Mouse (Mus musculus): ENCODE data around the gene Fmnl2. TPM values are rescaled to one million over a fixed set of nuclear protein-coding genes. Genes with fewer than 3 reads are reported as not detected.
A peak's percentile ranks its signal among the peaks of the same experiment; 100 is the strongest.

The Fmnl2 gene
- polyA plus RNA-seq, 1 experiment: 4.3 TPM

DNA sequence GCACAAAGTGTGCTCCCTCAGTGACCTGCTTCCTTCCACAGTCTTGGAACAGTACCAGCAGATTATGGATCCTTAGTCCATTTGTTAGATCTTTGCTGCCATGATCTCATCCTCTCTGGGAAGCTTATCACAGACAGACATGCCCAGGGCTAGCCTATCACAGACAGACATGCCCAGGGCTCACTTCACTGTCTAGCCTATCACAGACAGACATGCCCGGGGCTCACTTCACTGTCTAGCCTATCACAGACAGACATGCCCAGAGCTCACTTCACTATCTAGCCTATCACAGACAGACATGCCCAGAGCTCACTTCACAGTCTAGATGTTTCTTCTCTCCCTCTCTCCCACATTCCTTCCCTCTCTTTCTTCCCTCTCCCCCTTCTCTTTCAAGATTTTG, 171.2 kb downstream of the Fmnl2 start:
- WGBS: 92% methylated on average over 1 of the region's 1 CpGs
- no peak overlapping the region for H3K4me3 ChIP-seq (ENCODE audit: insufficient read depth, low read depth, low read length)
- no peaks in the 10 kb centered on the region; the same call in 1 of the 2 replicates for H3K4me1 ChIP-seq (ENCODE audit: control insufficient read depth, insufficient read depth, low read length)
- no peak for DNase-seq
- no peaks in the 10 kb centered on the region for H3K27me3 ChIP-seq (replicated peaks; ENCODE audit: control insufficient read depth, insufficient read depth, low read length)
- H3K27ac ChIP-seq (ENCODE audit: insufficient read depth, low read depth, low read length): no peak overlapping the region
- no peaks in the 10 kb centered on the region for H3K36me3 ChIP-seq (ENCODE audit: control insufficient read depth, insufficient read depth, low read length)
- TF ChIP-seq CTCF (conservative IDR thresholded peaks at IDR 0.05; ENCODE audit: insufficient read depth, insufficient read length, low read depth, low read length): no peak
- no peak for TF ChIP-seq POLR2A (IDR thresholded peaks at IDR 0.05; ENCODE audit: low read depth, low read length)

DNA sequence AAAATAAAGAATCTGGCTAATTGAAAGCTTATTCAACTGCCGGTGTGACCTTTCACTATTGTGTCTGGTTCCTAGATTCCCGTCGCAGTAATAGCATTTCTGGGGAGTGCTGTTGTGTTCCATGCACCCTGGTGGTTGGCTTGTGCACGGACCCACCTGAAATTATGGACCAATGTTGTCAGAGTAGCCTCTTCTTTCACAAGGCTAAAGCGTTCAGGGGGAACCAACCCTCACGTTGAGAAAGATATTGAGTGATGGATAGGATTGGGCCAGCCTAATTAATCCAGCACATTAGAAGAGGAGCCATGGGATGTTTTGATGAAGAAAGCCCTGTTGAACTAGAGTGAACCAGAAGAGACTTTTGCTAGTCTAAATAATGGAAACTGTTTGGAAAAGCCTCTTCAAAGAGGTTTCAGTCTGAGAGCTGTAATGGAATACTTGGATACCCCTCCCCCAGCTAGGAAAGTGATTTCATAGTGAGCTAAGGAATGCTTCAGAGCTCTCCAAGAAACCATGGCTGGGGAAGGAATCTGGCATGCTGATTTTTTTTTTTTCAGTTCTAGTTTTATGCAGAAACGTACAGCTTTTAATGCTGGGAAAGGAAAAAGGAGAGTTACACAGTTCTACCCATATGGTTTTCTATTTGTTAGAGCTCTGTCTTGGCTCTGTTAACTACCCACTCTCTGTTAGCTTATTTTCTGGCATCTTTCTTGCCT, 172.2 kb downstream of the Fmnl2 start:
- DNase-seq: peak; percentile 14
- Histone ChIP-seq H3K27ac (ENCODE audit: insufficient read depth, low read depth, low read length) (no peak overlapping the region), H3K4me1 (ENCODE audit: control insufficient read depth, insufficient read depth, low read length) (no peaks in the 10 kb centered on the region; the same call in 1 of the 2 replicates), H3K4me3 (ENCODE audit: insufficient read depth, low read depth, low read length) (no peak overlapping the region), H3K36me3 (ENCODE audit: control insufficient read depth, insufficient read depth, low read length) (no peaks in the 10 kb centered on the region), H3K27me3 (replicated peaks; ENCODE audit: control insufficient read depth, insufficient read depth, low read length) (no peaks in the 10 kb centered on the region)
- 44% methylated on average over 7 of the region's 7 CpGs for WGBS
- no peak for TF ChIP-seq CTCF (conservative IDR thresholded peaks at IDR 0.05; ENCODE audit: insufficient read depth, insufficient read length, low read depth, low read length)
- no peak for TF ChIP-seq POLR2A (IDR thresholded peaks at IDR 0.05; ENCODE audit: low read depth, low read length)

DNA sequence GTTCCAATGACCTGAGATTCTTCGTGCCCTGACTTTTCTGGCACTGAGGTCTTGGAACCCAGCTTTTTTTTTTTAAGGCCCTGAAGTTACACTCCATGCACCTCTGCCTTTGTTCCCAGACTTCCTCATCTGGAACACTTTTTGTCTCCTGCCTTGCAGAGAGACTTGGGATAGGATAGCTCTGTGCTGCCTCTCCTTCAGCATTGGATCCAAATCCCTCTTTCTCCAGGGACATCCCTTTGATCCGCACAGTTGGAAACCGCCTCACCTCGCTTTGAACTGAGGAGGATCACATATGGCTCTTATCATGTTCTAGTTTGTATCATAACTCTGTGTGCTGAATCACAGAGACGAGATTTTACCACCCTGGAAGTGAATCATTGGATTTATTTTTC, 172.8 kb downstream of the Fmnl2 start:
- H3K4me1 ChIP-seq (ENCODE audit: control insufficient read depth, insufficient read depth, low read length): no peaks in the 10 kb centered on the region; the same call in 1 of the 2 replicates
- no peak overlapping the region for H3K27ac ChIP-seq (ENCODE audit: insufficient read depth, low read depth, low read length)
- H3K36me3 ChIP-seq (ENCODE audit: control insufficient read depth, insufficient read depth, low read length): no peaks in the 10 kb centered on the region
- DNase-seq: no peak
- no peak overlapping the region for H3K4me3 ChIP-seq (ENCODE audit: insufficient read depth, low read depth, low read length)
- no peaks in the 10 kb centered on the region for H3K27me3 ChIP-seq (replicated peaks; ENCODE audit: control insufficient read depth, insufficient read depth, low read length)
- 71% methylated on average over 5 of the region's 5 CpGs for WGBS
- TF ChIP-seq POLR2A (IDR thresholded peaks at IDR 0.05; ENCODE audit: low read depth, low read length) (no peak), CTCF (conservative IDR thresholded peaks at IDR 0.05; ENCODE audit: insufficient read depth, insufficient read length, low read depth, low read length) (no peak)

DNA sequence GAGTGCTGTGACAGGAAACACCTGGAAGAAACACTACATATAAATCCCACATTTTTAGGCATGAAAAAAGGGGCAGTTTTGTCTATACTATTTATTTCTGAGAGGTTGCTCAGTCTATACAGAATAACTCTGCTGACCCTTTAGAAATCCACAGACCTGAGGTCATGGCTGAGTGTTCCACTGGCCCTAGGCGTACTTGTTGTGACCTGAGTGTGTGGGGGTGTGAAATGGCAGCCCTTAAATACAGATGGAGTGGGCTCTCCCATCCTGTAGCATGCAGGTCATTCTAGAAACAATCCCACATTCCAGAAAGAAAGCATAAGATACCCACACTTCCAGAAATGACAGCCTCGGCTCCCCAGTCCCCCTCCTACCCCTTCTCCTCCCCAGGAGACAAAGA, 180.6 kb downstream of the Fmnl2 start:
- Histone ChIP-seq H3K27me3 (replicated peaks; ENCODE audit: control insufficient read depth, insufficient read depth, low read length) (no peaks in the 10 kb centered on the region), H3K4me1 (ENCODE audit: control insufficient read depth, insufficient read depth, low read length) (no peaks in the 10 kb centered on the region), H3K4me3 (ENCODE audit: insufficient read depth, low read depth, low read length) (no peak overlapping the region), H3K27ac (ENCODE audit: insufficient read depth, low read depth, low read length) (no peak overlapping the region), H3K36me3 (ENCODE audit: control insufficient read depth, insufficient read depth, low read length) (no peaks in the 10 kb centered on the region)
- 70% methylated on average over 2 of the region's 2 CpGs for WGBS
- no peak for DNase-seq
- TF ChIP-seq CTCF (conservative IDR thresholded peaks at IDR 0.05; ENCODE audit: insufficient read depth, insufficient read length, low read depth, low read length): no peak
- TF ChIP-seq POLR2A (IDR thresholded peaks at IDR 0.05; ENCODE audit: low read depth, low read length): no peak

DNA sequence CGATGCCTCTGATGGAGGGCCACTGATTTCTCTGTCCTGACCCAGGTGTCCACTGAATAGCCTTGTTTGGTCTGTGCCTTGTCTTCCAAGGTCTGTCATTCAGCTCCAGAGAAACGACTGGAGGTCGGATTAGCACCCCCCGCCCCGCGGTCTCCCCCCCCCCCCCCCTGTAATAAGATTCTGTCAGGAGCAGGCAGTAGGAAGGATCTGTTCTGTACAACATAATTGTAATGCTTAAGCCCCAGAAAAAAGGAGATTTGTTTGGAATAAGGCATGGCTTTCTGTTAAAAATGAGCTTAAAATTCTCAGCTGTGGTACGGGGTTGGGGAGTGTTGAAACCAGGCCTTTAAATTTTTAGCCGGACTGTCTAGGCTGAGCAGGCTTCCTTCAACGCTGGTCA, 181.1 kb downstream of the Fmnl2 start:
- Histone ChIP-seq H3K36me3 (ENCODE audit: control insufficient read depth, insufficient read depth, low read length) (no peaks in the 10 kb centered on the region), H3K4me1 (ENCODE audit: control insufficient read depth, insufficient read depth, low read length) (no peaks in the 10 kb centered on the region), H3K27ac (ENCODE audit: insufficient read depth, low read depth, low read length) (no peak overlapping the region), H3K27me3 (replicated peaks; ENCODE audit: control insufficient read depth, insufficient read depth, low read length) (no peaks in the 10 kb centered on the region), H3K4me3 (ENCODE audit: insufficient read depth, low read depth, low read length) (no peak overlapping the region)
- TF ChIP-seq CTCF (conservative IDR thresholded peaks at IDR 0.05; ENCODE audit: insufficient read depth, insufficient read length, low read depth, low read length) (no peak), POLR2A (IDR thresholded peaks at IDR 0.05; ENCODE audit: low read depth, low read length) (no peak)
- DNase-seq: no peak
- 49% methylated on average over 9 of the region's 9 CpGs for WGBS

DNA sequence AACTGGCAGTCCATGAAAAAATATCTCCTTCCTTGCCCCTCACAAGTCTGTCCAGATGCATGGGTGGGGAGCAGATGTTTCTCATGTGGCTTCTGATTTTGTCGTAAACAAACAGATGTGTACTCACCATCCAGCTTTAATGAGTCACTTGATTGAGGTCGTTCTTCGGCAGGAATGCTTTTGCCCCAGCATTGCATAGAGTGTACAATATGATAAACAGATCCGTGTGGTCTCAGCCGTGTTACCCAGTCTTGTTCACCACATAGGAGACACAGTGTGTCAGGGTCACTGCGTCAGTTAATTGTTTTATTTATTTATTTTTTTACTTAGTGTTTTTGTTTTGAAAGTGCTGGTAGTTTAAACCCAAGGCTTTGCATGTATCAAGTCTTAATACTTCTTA, 189.4 kb downstream of the Fmnl2 start:
- Histone ChIP-seq H3K27me3 (replicated peaks; ENCODE audit: control insufficient read depth, insufficient read depth, low read length) (no peaks in the 10 kb centered on the region), H3K36me3 (ENCODE audit: control insufficient read depth, insufficient read depth, low read length) (no peaks in the 10 kb centered on the region), H3K4me1 (ENCODE audit: control insufficient read depth, insufficient read depth, low read length) (no peaks in the 10 kb centered on the region), H3K4me3 (ENCODE audit: insufficient read depth, low read depth, low read length) (no peak overlapping the region), H3K27ac (ENCODE audit: insufficient read depth, low read depth, low read length) (no peak overlapping the region)
- DNase-seq: no peak
- 78% methylated on average over 6 of the region's 6 CpGs for WGBS
- no peak for TF ChIP-seq CTCF (conservative IDR thresholded peaks at IDR 0.05; ENCODE audit: insufficient read depth, insufficient read length, low read depth, low read length)

DNA sequence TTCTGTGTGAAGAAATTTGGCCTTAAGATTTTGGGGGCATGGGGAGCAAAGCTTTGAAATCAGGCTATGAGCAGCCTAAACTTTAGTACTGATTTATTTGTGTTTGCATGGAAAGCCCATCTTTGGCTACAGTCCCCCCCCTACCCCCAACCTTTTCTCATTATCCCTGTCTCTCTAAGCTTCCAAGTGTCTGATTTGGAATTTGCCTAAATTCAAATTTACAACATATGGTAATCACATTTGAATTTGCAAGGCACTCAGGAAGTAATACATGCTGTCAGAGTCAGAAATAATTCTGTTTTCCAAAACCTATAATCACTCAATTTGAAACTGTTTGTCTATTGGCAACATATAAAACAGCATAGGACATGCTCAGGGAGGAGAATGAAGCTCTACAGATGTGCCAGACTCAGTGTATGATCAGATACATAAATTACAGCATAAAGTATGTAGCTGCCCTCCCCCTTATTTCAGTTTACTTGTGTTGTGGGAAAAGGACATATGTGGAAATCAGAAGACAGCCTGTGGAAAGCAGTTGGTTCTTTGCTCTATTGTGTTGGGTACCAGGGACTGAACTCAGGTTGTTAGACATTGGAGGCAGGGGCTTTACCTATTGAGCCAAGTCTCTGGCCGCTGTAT, 190.2 kb downstream of the Fmnl2 start:
- no peaks in the 10 kb centered on the region for H3K36me3 ChIP-seq (ENCODE audit: control insufficient read depth, insufficient read depth, low read length)
- no peaks in the 10 kb centered on the region for H3K27me3 ChIP-seq (replicated peaks; ENCODE audit: control insufficient read depth, insufficient read depth, low read length)
- no peak overlapping the region for H3K4me3 ChIP-seq (ENCODE audit: insufficient read depth, low read depth, low read length)
- TF ChIP-seq POLR2A (IDR thresholded peaks at IDR 0.05; ENCODE audit: low read depth, low read length) (no peak), CTCF (conservative IDR thresholded peaks at IDR 0.05; ENCODE audit: insufficient read depth, insufficient read length, low read depth, low read length) (no peak)
- no peak for DNase-seq
- WGBS: 97% methylated on average over 1 of the region's 1 CpGs
- H3K27ac ChIP-seq (ENCODE audit: insufficient read depth, low read depth, low read length): no peak overlapping the region
- no peaks in the 10 kb centered on the region for H3K4me1 ChIP-seq (ENCODE audit: control insufficient read depth, insufficient read depth, low read length)

Measured in kidney, adult 2 months (tissue).